Mouse (Mus musculus): ENCODE results near the gene Gm4791.

Gm4791 gene

GRCm38 (mm10) chr9:46998338-46998791 is at the start of gene Gm4791:
Gm4791 (plus strand) TSS chr9:46998741.
- in situ Hi-C loops (cut with MboI; ENCODE audit: unreplicated experiment in 2 of 2), result no loop called here

- in situ Hi-C loops (cut with MboI; ENCODE audit: unreplicated experiment in 2 of 2), result no loop called here
These were observed 42.3 kb upstream of the Gm4791 start for GRCm38 (mm10) chr9:46956286-46956685.

- in situ Hi-C loops (cut with MboI; ENCODE audit: unreplicated experiment in 2 of 2), result no loop called here
These were observed 41.1 kb upstream of the Gm4791 start for GRCm38 (mm10) chr9:46957420-46957950.

- in situ Hi-C loops (cut with MboI; ENCODE audit: unreplicated experiment in 2 of 2), result no loop called here
These were observed 32.5 kb upstream of the Gm4791 start for GRCm38 (mm10) chr9:46966028-46966427.

- in situ Hi-C loops (cut with MboI; ENCODE audit: unreplicated experiment in 2 of 2), result no loop called here
These were observed 29.6 kb upstream of the Gm4791 start for GRCm38 (mm10) chr9:46968970-46969369.

- in situ Hi-C loops (cut with MboI; ENCODE audit: unreplicated experiment in 2 of 2), result no loop called here
These were observed 29.1 kb upstream of the Gm4791 start for GRCm38 (mm10) chr9:46969406-46969805.

- in situ Hi-C loops (cut with MboI; ENCODE audit: unreplicated experiment in 2 of 2), result no loop called here
These were observed 19.7 kb upstream of the Gm4791 start for GRCm38 (mm10) chr9:46978806-46979205.

- in situ Hi-C loops (cut with MboI; ENCODE audit: unreplicated experiment in 2 of 2), result no loop called here
These were observed 18.4 kb upstream of the Gm4791 start for GRCm38 (mm10) chr9:46980111-46980510.

GRCm38 (mm10) chr9:46983471-46983870 is 15.1 kb upstream of the Gm4791 start:
- in situ Hi-C loops (cut with MboI; ENCODE audit: unreplicated experiment in 2 of 2), result no loop called here

- in situ Hi-C loops (cut with MboI; ENCODE audit: unreplicated experiment in 2 of 2), result no loop called here
These were observed 43.0 kb downstream of the Gm4791 start for GRCm38 (mm10) chr9:47041569-47041968.
